Mouse (Mus musculus): Measurements from ENCODE around the gene Ctsr.
"Not testable (repeated sequence)": the region's sequence is repeated elsewhere in the genome, so short reads cannot be mapped to it uniquely, and the experiment has no call there.

The Ctsr gene

GRCm38 (mm10) chr13:61164156-61164555 is at the start of gene Ctsr:
Gene Ctsr (minus strand): TSS chr13:61164256.
- no peak for DNase-seq (ENCODE audit: low read depth, low spot score)

- DNase-seq (ENCODE audit: low read depth, low spot score), result no peak
Measured at GRCm38 (mm10) chr13:61203310-61203709, 39.3 kb upstream of the Ctsr start, which contains the start of gene Cts6. Gene Cts6 (minus strand): TSS chr13:61203410.

GRCm38 (mm10) chr13:61185151-61185933 is 21.3 kb upstream of the Ctsr start:
- DNase-seq (ENCODE audit: low read depth, low spot score), result not testable (repeated sequence)

GRCm38 (mm10) chr13:61164622-61165021 is 566 bp upstream of the Ctsr start:
- DNase-seq (ENCODE audit: low read depth, low spot score), result no peak
